Mouse (Mus musculus): Measurements from ENCODE around the gene Syngr2. TPM values are rescaled to one million over a fixed set of nuclear protein-coding genes. Genes with fewer than 3 reads are reported as not detected.

Syngr2 gene
- polyA plus RNA-seq (2015; fragmentation: Nextera tagmentation; extraction: Ambion mirVana) = 50.5 and 55.3 TPM in 2 replicates

DNA sequence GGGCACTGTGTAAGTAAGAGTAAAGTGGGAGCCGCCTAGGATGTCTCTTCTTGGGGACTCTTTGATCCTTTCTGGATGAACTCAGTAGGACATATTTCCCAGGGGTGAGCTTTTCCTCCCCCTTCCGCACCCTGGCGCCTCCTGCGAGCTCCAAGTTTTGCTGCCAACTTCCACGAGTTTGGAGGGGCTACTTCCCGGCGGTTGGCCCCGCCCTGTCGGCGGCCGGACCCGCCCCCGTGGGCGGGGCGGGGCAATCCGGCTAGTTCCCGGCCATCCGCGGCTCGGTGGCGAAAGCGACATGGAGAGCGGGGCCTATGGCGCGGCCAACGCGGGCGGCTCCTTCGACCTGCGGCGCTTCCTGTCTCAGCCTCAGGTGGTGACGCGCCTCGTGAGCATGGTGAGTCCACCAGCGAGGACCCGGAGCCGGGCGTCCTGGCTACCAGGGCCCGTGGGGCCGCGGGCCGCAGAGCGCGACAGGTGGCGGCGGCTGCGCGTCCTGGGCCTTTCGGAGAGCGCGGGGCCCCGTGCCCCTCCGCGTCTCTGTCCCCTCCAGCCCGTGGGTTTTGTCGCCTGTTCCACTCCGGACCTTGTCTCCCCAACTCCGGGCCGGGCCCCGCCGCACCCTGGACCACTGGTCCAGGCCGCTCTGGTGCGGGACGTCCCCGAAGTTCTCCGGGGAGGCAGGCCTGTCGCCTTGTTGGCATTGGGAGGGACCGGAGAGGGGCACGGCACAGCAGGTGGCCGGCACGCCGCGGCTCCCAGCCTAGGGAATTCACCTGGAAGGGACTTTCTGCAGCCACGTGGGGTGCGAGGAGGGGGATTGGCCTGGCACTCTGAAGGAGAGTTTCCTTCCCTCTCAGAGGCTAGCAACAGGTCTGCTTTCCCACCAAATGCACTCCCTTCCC is at the start of gene Syngr2, which contains the start of gene Gm20708:
Syngr2 (plus strand) TSS at position 262 of the 905 bp plus-strand sequence.
Gm20708 (plus strand) TSS at position 262 of the 905 bp plus-strand sequence.
- Histone ChIP-seq H3K9ac (peak within 1 kb of the TSS; percentile 91), H3K4me2 (peak within 1 kb of the TSS; percentile 83), H3K27ac (peak within 1 kb of the TSS; percentile 87), H3K36me3 (peaks cover 79% of the 10 kb centered on the region), H3K4me1 (replicated peaks) (peaks cover 89% of the 10 kb centered on the region), H3K9me3 (replicated peaks) (no peaks in the 10 kb centered on the region), H3K27me3 (no peaks in the 10 kb centered on the region), H3K4me3 (replicated peaks) (peak within 1 kb of the TSS; percentile 81)
- under 1% methylated on average over 75 of the region's 75 CpGs for WGBS (ENCODE audit: insufficient replicate concordance)
- ATAC-seq (ENCODE audit: low read depth) = peak; percentile 72
- peak; percentile 79 for DNase-seq

GRCm38 (mm10) chr11:117760374-117761119 is 48.9 kb upstream of the Syngr2 start:
- H3K27ac ChIP-seq = no peak overlapping the region
- H3K36me3 ChIP-seq = peaks cover 78% of the 10 kb centered on the region
- no peak for DNase-seq
- no peak overlapping the region for H3K4me2 ChIP-seq
- H3K9ac ChIP-seq = no peak overlapping the region
- no peaks in the 10 kb centered on the region for H3K27me3 ChIP-seq
- H3K4me1 ChIP-seq (replicated peaks) = no peaks in the 10 kb centered on the region; the same call in none of the 2 replicates
- WGBS (ENCODE audit: insufficient replicate concordance) = 89% methylated on average over 26 of the region's 26 CpGs
- no peaks in the 10 kb centered on the region for H3K9me3 ChIP-seq (replicated peaks)
- no peak for ATAC-seq (ENCODE audit: low read depth)
- no peak overlapping the region for H3K4me3 ChIP-seq (replicated peaks)

GRCm38 (mm10) chr11:117761801-117762200 is 47.7 kb upstream of the Syngr2 start:
- no peaks in the 10 kb centered on the region for H3K9me3 ChIP-seq (replicated peaks)
- no peaks in the 10 kb centered on the region for H3K27me3 ChIP-seq
- no peak overlapping the region for H3K4me3 ChIP-seq (replicated peaks)
- H3K27ac ChIP-seq = no peak overlapping the region
- peaks cover 80% of the 10 kb centered on the region for H3K36me3 ChIP-seq
- H3K9ac ChIP-seq = no peak overlapping the region
- DNase-seq (no peak), ATAC-seq (ENCODE audit: low read depth) (no peak)
- WGBS (ENCODE audit: insufficient replicate concordance) = 87% methylated on average over 13 of the region's 13 CpGs
- H3K4me1 ChIP-seq (replicated peaks) = no peaks in the 10 kb centered on the region; the same call in none of the 2 replicates
- H3K4me2 ChIP-seq = no peak overlapping the region

GRCm38 (mm10) chr11:117762246-117762645 is 47.2 kb upstream of the Syngr2 start:
- Histone ChIP-seq H3K4me3 (replicated peaks) (no peak overlapping the region), H3K27me3 (no peaks in the 10 kb centered on the region), H3K4me1 (replicated peaks) (no peaks in the 10 kb centered on the region; the same call in none of the 2 replicates), H3K4me2 (no peak overlapping the region), H3K9ac (no peak overlapping the region), H3K27ac (no peak overlapping the region), H3K9me3 (replicated peaks) (no peaks in the 10 kb centered on the region), H3K36me3 (peaks cover 81% of the 10 kb centered on the region)
- ATAC-seq (ENCODE audit: low read depth) = no peak
- no peak for DNase-seq
- WGBS (ENCODE audit: insufficient replicate concordance) = 79% methylated on average over 12 of the region's 12 CpGs

- peaks cover 7% of the 10 kb centered on the region for H3K4me1 ChIP-seq (replicated peaks)
- H3K9ac ChIP-seq = no peak overlapping the region
- H3K4me3 ChIP-seq (replicated peaks) = no peak overlapping the region
- no peak overlapping the region for H3K27ac ChIP-seq
- no peaks in the 10 kb centered on the region for H3K27me3 ChIP-seq
- ATAC-seq (ENCODE audit: low read depth) = no peak
- DNase-seq = no peak
- H3K4me2 ChIP-seq = no peak overlapping the region
- H3K9me3 ChIP-seq (replicated peaks) = no peaks in the 10 kb centered on the region
- peaks cover 80% of the 10 kb centered on the region for H3K36me3 ChIP-seq
- 86% methylated on average over 9 of the region's 9 CpGs for WGBS (ENCODE audit: insufficient replicate concordance)
Observed at GRCm38 (mm10) chr11:117764319-117764718, 45.1 kb upstream of the Syngr2 start.

DNA sequence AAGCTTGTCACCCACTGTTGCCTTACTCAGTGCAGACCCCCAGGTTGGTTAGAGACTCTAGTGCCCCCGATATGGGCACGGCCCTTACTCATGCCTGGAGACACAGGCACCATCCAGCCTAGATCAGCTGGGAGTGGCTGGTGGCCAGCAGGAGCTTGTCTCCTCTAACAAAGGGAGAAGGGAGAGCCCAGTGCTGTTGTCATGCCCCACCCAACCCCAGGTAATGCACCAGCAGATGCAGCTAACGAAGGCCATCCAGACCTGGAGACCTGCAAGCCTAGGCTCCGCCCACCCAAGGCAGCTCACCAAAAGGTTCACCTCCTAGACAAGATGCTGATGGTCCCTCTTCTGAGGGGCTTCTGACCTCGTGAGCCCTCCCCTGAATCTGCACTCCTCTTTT is 44.1 kb upstream of the Syngr2 start:
- 76% methylated on average over 5 of the region's 5 CpGs for WGBS (ENCODE audit: insufficient replicate concordance)
- no peak overlapping the region for H3K9ac ChIP-seq
- H3K36me3 ChIP-seq = peaks cover 80% of the 10 kb centered on the region
- DNase-seq (no peak), ATAC-seq (ENCODE audit: low read depth) (no peak)
- H3K4me3 ChIP-seq (replicated peaks) = no peak overlapping the region
- peaks cover 10% of the 10 kb centered on the region for H3K4me1 ChIP-seq (replicated peaks)
- no peaks in the 10 kb centered on the region for H3K27me3 ChIP-seq
- H3K27ac ChIP-seq = no peak overlapping the region
- H3K9me3 ChIP-seq (replicated peaks) = no peaks in the 10 kb centered on the region
- H3K4me2 ChIP-seq = no peak overlapping the region

- H3K9me3 ChIP-seq (replicated peaks) = no peaks in the 10 kb centered on the region
- H3K27me3 ChIP-seq = no peaks in the 10 kb centered on the region
- H3K4me1 ChIP-seq (replicated peaks) = peaks cover 10% of the 10 kb centered on the region
- no peak overlapping the region for H3K9ac ChIP-seq
- WGBS (ENCODE audit: insufficient replicate concordance) = 90% methylated on average over 3 of the region's 3 CpGs
- DNase-seq = no peak
- H3K4me2 ChIP-seq = no peak overlapping the region
- H3K27ac ChIP-seq = no peak overlapping the region; the same call in 1 of the 2 replicates
- ATAC-seq (ENCODE audit: low read depth) = no peak
- H3K4me3 ChIP-seq (replicated peaks) = no peak overlapping the region
- H3K36me3 ChIP-seq = peaks cover 80% of the 10 kb centered on the region
Observed at GRCm38 (mm10) chr11:117766275-117766674, 43.2 kb upstream of the Syngr2 start.

DNA sequence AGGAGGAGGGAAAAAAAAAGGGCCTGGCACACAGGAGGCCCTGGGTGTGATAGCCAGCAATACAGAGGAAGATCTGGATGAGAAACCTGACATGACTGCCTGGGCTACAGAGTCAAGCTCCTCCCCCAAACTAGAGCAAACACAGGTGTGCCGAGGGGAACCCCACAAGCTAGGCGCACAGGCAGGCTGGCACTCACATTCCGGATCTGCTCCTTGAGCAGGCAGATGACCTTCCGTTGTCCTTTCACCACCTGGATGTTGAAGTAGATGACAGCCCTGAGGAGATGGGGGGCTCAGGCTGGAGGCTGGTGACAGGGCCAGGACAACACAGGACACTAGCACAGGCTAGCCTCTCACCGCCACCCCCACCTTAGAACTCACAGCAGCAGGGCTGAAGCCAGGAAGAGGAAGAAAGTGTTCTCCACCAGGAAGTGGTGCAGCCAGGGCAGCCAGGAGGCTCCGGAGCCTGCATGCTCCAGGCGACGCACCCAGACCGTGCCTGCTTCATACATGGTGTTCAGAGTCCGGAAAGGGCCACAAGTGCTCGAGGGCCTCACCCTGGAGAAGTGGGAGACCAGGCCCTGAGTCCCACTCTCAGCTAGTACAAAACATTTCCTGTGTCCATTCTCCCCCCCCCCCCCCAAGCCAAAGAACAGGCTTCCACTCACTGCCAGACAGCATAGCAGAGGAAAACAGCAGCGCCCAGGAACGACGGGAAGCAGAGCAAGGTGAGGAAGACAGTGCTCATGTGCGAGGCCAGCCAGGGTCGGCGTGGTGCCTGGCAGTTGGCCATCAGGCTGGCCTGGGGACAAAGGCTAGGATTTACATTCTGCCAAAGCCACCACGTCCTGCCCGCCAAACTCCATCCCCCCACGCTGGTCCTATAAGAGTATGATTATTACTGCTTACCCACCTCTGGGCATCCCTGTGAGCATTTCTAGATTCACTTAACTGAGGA is 40.5 kb upstream of the Syngr2 start:
- H3K36me3 ChIP-seq = peaks cover 99% of the 10 kb centered on the region
- no peak overlapping the region for H3K9ac ChIP-seq
- no peak for DNase-seq
- no peaks in the 10 kb centered on the region for H3K27me3 ChIP-seq
- H3K9me3 ChIP-seq (replicated peaks) = no peaks in the 10 kb centered on the region
- 86% methylated on average over 20 of the region's 20 CpGs for WGBS (ENCODE audit: insufficient replicate concordance)
- no peak overlapping the region for H3K27ac ChIP-seq
- H3K4me2 ChIP-seq = no peak overlapping the region
- H3K4me1 ChIP-seq (replicated peaks) = peaks cover 19% of the 10 kb centered on the region
- no peak overlapping the region for H3K4me3 ChIP-seq (replicated peaks)
- no peak for ATAC-seq (ENCODE audit: low read depth)

DNA sequence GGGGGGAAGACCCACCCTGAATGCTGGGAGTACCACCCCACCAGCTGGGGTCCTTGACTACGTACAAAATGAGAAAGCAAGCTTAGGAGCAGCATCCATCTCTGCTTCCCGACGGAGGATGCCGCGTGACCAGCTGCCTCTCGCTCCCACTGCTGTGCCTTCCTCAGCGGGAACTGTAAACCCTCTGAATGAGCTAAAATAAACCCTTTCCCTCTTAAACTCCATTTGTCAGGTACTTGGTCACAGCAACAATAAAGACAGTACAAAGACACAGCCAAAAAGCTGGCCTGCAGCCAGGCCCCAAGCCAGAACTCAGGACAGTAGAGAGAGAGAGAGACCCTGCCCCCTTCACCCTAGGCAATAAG is 39.8 kb upstream of the Syngr2 start:
- DNase-seq (no peak), ATAC-seq (ENCODE audit: low read depth) (no peak)
- H3K4me3 ChIP-seq (replicated peaks) = no peak overlapping the region
- no peaks in the 10 kb centered on the region for H3K27me3 ChIP-seq
- H3K9ac ChIP-seq = no peak overlapping the region
- H3K4me2 ChIP-seq = no peak overlapping the region
- 92% methylated on average over 7 of the region's 7 CpGs for WGBS (ENCODE audit: insufficient replicate concordance)
- no peaks in the 10 kb centered on the region for H3K9me3 ChIP-seq (replicated peaks)
- no peak overlapping the region for H3K27ac ChIP-seq
- H3K4me1 ChIP-seq (replicated peaks) = peaks cover 20% of the 10 kb centered on the region
- peaks cover 99% of the 10 kb centered on the region for H3K36me3 ChIP-seq

GRCm38 (mm10) chr11:117770407-117770806 is 39.1 kb upstream of the Syngr2 start:
- Histone ChIP-seq H3K4me2 (no peak overlapping the region), H3K27me3 (no peaks in the 10 kb centered on the region), H3K4me3 (replicated peaks) (no peak overlapping the region), H3K9ac (no peak overlapping the region), H3K4me1 (replicated peaks) (peaks cover 20% of the 10 kb centered on the region), H3K27ac (no peak overlapping the region), H3K36me3 (peaks cover 99% of the 10 kb centered on the region), H3K9me3 (replicated peaks) (no peaks in the 10 kb centered on the region)
- WGBS (ENCODE audit: insufficient replicate concordance) = 92% methylated on average over 10 of the region's 10 CpGs
- ATAC-seq (ENCODE audit: low read depth) = no peak
- no peak for DNase-seq

Measured in liver, embryonic 13.5 days (tissue).